Mouse (Mus musculus): ENCODE measurements around the gene Lamtor5. TPM values are rescaled to one million over a fixed set of nuclear protein-coding genes. Genes with fewer than 3 reads are reported as not detected.
A peak's percentile ranks its signal among the peaks of the same experiment; 100 is the strongest.

Gene Lamtor5
- polyA plus RNA-seq, 1 experiment from 2014 or later: 177 TPM

DNA sequence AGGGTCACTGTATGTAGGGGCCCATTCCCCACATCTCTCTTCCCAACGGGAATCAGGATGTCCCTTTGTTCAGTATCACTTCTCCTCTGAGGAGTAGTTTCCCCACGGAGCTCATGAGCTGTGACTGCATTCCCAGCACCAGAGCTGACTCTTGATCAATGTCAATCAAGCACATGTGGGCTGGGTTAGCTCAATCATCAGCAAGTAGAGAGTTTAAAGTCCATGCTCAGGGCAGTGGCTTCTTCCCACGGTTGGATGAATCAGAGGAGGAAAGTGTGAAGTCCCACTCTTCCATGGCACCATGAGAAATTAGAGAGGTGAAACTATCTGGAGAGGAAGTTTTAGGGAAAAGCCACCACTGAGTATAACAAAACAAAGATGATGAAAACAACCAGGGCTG lies 29.6 kb upstream of the Lamtor5 start:
- H3K27me3 ChIP-seq (ENCODE audit: poor library complexity, severe bottlenecking): no peaks in the 10 kb centered on the region; the same call in 1 of the 2 replicates
- 64% methylated on average over 3 of the region's 3 CpGs for WGBS
- H3K4me1 ChIP-seq: peaks cover 10% of the 10 kb centered on the region
- H3K36me3 ChIP-seq (replicated peaks): no peaks in the 10 kb centered on the region
- H3K9me3 ChIP-seq: no peaks in the 10 kb centered on the region
- DNase-seq (ENCODE audit: extremely low spot score, low spot score): no peak
- H3K27ac ChIP-seq: no peak overlapping the region
- H3K4me3 ChIP-seq: no peak overlapping the region

DNA sequence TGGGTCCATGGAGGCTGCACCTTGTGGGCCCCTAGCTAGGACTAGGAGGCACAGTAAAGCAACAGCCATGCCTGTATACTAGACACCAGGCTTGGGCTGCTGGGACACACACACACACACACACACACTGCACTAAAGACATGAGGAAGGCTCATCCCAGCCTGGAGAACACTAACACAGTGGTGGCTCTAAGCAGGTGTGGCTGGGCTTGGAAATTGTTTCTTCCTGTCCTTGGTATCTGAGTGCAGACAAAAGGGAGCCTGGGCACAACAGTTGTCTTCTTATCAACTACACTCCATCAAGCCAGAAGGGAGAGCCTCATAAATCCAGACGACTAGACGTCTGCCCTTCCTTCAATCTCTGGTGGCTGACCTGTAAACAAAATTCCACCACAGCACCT lies 28.3 kb upstream of the Lamtor5 start:
- no peak for DNase-seq (ENCODE audit: extremely low spot score, low spot score)
- H3K27me3 ChIP-seq (ENCODE audit: poor library complexity, severe bottlenecking): no peaks in the 10 kb centered on the region
- peaks cover 10% of the 10 kb centered on the region for H3K4me1 ChIP-seq
- no peak overlapping the region for H3K27ac ChIP-seq
- no peaks in the 10 kb centered on the region for H3K9me3 ChIP-seq
- no peak overlapping the region for H3K4me3 ChIP-seq
- 92% methylated on average over 2 of the region's 2 CpGs for WGBS
- H3K36me3 ChIP-seq (replicated peaks): no peaks in the 10 kb centered on the region

DNA sequence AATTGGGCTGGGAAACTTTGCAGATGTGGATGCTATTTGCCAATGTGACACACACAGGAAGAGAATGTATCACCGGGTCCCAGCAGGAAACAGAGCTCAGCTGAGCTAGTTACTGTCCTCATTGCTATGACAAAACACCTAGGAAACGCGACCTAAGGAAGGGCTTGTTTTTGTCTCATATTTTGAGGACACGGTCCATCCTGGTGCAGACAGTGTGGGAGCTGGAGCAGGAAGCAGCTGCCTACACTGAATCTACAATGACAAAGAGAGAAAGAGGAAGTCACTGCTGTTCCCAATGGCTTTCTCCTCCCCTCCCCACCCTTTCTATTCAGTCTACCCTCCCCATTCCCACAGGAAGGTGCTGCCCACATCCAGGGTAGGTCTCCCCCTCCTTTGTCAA lies 26.6 kb upstream of the Lamtor5 start:
- Histone ChIP-seq H3K27ac (no peak overlapping the region), H3K27me3 (ENCODE audit: poor library complexity, severe bottlenecking) (no peaks in the 10 kb centered on the region), H3K9me3 (no peaks in the 10 kb centered on the region), H3K4me1 (peaks cover 7% of the 10 kb centered on the region), H3K4me3 (no peak overlapping the region), H3K36me3 (replicated peaks) (no peaks in the 10 kb centered on the region)
- DNase-seq (ENCODE audit: extremely low spot score, low spot score): no peak
- WGBS: 83% methylated on average over 4 of the region's 4 CpGs

DNA sequence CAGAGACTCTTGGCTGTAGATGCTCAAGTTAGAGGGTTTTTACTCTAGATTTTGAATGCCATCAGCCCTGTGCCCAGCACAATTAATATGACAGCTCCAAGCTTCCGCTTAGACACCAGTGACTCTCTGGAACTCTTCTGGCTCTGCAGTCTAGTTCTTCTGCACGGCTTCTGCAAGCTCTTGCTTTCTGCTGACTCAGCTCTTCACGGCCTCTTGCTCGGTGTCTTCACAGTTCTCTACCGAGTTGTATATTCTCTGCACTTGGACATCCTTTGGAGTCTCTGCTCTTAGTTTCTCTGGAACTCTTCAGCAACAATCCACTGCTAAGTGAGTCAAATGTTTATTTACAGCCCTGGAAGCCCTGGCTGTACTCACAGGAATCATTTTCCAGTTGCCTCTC lies 24.7 kb upstream of the Lamtor5 start:
- Histone ChIP-seq H3K36me3 (replicated peaks) (no peaks in the 10 kb centered on the region), H3K27me3 (ENCODE audit: poor library complexity, severe bottlenecking) (no peaks in the 10 kb centered on the region), H3K4me1 (no peaks in the 10 kb centered on the region), H3K4me3 (no peak overlapping the region), H3K9me3 (no peaks in the 10 kb centered on the region), H3K27ac (no peak overlapping the region)
- no peak for DNase-seq (ENCODE audit: extremely low spot score, low spot score)
- 89% methylated on average over 5 of the region's 5 CpGs for WGBS

DNA sequence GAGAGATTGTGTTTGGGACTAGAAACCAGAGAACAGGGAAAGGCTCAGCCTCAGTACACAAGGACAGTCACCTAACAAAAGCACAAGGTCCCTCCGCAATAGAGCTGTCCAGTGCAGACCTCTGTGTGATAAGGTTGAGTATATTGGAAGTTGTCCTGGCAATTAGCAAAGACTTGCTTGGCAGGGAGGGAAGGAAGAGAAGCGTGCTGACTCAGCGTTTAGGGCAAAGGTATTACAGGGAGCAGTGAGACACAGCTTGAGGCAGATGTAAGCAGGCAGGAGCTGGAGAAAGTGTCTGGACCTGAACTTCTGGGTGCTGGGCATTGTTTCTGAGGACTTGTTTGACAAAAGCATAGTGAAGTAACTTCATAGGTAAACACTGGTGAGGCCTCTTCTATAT lies 22.7 kb upstream of the Lamtor5 start:
- no peak overlapping the region for H3K27ac ChIP-seq
- DNase-seq (ENCODE audit: extremely low spot score, low spot score): no peak
- 91% methylated on average over 3 of the region's 3 CpGs for WGBS
- no peak overlapping the region for H3K4me3 ChIP-seq
- H3K9me3 ChIP-seq: no peaks in the 10 kb centered on the region
- no peaks in the 10 kb centered on the region for H3K36me3 ChIP-seq (replicated peaks)
- no peaks in the 10 kb centered on the region for H3K27me3 ChIP-seq (ENCODE audit: poor library complexity, severe bottlenecking)
- peaks cover 6% of the 10 kb centered on the region for H3K4me1 ChIP-seq

DNA sequence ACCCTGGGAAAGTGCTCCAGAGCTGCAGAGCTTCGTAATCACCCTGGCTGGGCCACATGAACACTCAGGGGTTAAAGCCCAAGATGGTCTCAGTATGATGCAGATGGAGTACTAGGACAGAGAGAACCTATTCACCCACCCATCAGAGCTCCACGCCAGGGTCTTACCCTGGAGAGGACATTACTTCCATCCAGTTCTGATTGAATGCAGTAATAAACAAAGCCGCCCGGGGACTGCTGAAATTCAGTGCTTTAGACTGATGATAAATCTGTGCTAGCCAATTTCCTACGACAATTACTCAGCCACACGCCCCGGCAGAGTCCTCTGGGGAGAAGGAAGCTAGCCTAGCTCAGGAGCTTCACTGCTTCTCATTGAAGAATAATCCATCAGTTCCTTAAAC lies 21.9 kb upstream of the Lamtor5 start:
- H3K27me3 ChIP-seq (ENCODE audit: poor library complexity, severe bottlenecking): no peaks in the 10 kb centered on the region
- H3K9me3 ChIP-seq: no peaks in the 10 kb centered on the region
- H3K36me3 ChIP-seq (replicated peaks): no peaks in the 10 kb centered on the region
- H3K4me1 ChIP-seq: peaks cover 13% of the 10 kb centered on the region
- no peak overlapping the region for H3K4me3 ChIP-seq
- no peak overlapping the region for H3K27ac ChIP-seq
- 87% methylated on average over 7 of the region's 7 CpGs for WGBS
- DNase-seq (ENCODE audit: extremely low spot score, low spot score): no peak

DNA sequence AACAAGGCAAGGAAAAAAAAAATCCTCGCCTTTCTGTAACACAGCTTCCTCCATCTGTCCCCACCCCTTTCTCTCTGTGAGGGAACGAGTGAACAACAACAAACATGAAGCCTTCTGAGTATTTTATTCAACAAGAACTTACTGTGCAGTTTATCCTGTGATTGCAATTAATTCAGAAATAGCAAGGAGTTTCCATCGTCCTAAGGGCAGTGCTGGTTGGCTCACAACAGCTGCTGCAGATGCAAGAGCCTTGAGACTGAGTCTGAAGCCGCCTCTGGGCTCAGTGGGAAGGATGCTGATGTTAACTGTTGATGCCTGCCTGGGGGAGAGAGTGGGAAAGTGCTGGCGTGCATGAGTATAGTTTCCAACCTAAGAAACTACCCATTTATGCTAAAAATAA lies 20.7 kb upstream of the Lamtor5 start:
- H3K9me3 ChIP-seq: no peaks in the 10 kb centered on the region
- no peak for DNase-seq (ENCODE audit: extremely low spot score, low spot score)
- no peak overlapping the region for H3K27ac ChIP-seq
- WGBS: 73% methylated on average over 5 of the region's 5 CpGs
- no peak overlapping the region for H3K4me3 ChIP-seq
- H3K36me3 ChIP-seq (replicated peaks): no peaks in the 10 kb centered on the region
- H3K4me1 ChIP-seq: peaks cover 18% of the 10 kb centered on the region
- no peaks in the 10 kb centered on the region for H3K27me3 ChIP-seq (ENCODE audit: poor library complexity, severe bottlenecking)

DNA sequence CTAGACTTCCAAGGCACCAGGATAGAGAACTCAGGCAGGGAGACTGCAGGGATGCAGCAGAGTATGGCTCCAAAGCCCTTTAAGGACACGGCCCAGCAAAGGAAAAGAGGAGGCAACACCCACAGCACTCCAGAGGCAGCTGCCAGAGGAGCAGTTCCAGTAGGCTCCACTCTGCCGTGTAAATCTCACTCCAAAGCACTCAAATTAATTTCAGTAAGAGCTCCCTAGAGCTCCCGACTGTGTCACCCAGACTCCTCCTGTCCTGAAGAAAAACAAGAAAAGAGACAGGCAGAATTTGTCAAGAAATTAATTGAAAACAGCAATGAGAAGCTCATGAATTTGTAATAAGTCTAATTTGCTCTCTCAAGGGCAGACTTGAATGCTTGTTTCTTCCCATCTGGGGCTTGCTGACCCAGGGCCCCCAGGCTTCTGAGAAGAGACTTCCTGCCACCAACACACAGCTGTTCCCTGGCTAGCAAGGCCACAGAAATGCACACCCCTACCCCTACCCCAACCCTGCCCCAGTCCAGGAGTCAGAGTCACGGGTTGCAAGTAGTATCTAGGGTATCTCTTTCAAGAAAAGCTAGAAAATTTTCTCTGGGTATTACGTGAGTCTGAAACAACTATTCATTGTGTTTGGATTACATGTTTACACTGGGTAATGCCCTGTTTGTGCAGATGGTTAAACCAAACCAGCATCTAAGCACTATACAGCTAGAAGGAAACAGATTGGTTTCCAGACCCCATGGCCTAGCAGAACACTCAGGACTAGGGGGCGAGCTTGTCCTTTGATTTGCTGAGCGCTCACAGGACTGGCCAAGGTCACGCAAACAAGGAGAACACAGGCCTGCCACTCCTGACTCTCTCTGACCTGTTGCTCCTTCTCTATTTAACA lies 17.5 kb upstream of the Lamtor5 start:
- H3K27ac ChIP-seq: 0 out of 2 replicates have a peak overlapping the region, but pooled peaks have one; percentile 30
- no peak overlapping the region for H3K4me3 ChIP-seq
- no peaks in the 10 kb centered on the region for H3K27me3 ChIP-seq (ENCODE audit: poor library complexity, severe bottlenecking)
- DNase-seq (ENCODE audit: extremely low spot score, low spot score): no peak
- no peaks in the 10 kb centered on the region for H3K36me3 ChIP-seq (replicated peaks)
- no peaks in the 10 kb centered on the region for H3K9me3 ChIP-seq
- H3K4me1 ChIP-seq: peaks cover 18% of the 10 kb centered on the region
- WGBS: 52% methylated on average over 8 of the region's 8 CpGs

DNA sequence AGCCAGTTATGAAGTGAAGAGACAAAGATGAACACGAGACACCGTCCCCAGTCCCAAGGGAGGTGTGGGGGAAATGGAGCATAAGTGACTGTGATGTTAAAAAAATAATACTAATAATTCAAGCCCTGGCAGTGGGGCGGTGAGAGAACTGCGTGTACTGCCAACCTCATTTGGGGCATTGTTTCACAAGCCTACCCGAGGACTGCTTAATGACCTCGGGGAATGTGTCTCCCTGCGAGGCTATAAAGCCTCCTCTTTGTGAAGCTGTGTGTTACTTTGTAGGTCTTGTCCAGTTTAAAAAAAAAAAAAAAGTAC lies 16.9 kb upstream of the Lamtor5 start:
- DNase-seq (ENCODE audit: extremely low spot score, low spot score): no peak
- H3K27ac ChIP-seq: no peak overlapping the region
- H3K27me3 ChIP-seq (ENCODE audit: poor library complexity, severe bottlenecking): no peaks in the 10 kb centered on the region
- H3K4me1 ChIP-seq: peaks cover 18% of the 10 kb centered on the region
- no peak overlapping the region for H3K4me3 ChIP-seq
- H3K9me3 ChIP-seq: no peaks in the 10 kb centered on the region
- no peaks in the 10 kb centered on the region for H3K36me3 ChIP-seq (replicated peaks)
- WGBS: 56% methylated on average over 7 of the region's 7 CpGs

DNA sequence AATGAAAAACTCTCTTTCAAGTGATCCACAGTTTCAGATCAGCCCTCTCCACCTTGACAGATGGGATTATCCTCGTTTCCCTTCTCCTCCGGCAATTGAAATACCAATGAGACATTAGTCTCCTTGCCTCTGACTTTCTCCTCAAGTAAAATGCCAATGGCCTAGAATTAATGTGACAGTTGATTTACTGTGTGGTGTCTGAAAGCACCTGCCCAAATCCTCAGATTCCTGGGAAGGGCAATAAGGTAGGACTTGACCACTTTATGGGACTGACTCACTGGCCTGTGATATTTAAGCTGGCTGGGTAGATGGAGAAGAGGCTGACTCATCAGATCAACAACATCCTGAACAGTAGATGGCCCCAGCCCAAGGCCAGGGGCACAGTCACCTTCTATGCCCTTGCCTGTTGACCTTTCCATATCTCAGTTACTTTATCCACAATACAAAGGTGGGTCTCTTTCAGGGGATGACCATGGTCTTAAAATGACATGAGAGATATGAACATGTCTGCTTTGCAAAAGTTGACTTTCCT lies 11.8 kb upstream of the Lamtor5 start:
- Histone ChIP-seq H3K4me3 (no peak overlapping the region), H3K36me3 (replicated peaks) (no peaks in the 10 kb centered on the region), H3K27ac (no peak overlapping the region), H3K9me3 (no peaks in the 10 kb centered on the region), H3K4me1 (peaks cover 3% of the 10 kb centered on the region; the same call in 1 of the 2 replicates), H3K27me3 (ENCODE audit: poor library complexity, severe bottlenecking) (no peaks in the 10 kb centered on the region)
- 75% methylated on average over 2 of the region's 2 CpGs for WGBS
- DNase-seq (ENCODE audit: extremely low spot score, low spot score): no peak

DNA sequence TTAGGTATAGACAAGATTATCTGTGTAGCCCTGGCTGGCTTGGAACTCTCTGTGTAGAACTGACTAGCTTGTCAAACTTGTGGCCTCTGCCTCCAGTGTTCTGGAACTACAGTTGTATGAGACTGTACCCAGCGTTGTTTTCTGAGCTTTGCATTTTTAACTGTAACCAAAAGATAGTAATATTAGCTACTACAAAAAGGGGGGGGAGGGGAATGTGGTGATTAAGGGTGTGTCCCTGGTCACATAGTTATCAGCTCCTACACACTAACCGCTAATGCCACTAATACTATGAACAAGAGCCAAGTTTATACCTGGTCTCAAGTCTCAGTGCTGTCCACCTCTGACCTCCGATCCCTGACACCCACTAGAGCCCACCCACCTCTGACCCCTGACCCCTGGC lies 6.2 kb upstream of the Lamtor5 start:
- 87% methylated on average over 3 of the region's 3 CpGs for WGBS
- Histone ChIP-seq H3K4me3 (no peak overlapping the region), H3K9me3 (no peaks in the 10 kb centered on the region), H3K27ac (no peak overlapping the region), H3K36me3 (replicated peaks) (no peaks in the 10 kb centered on the region), H3K27me3 (ENCODE audit: poor library complexity, severe bottlenecking) (no peaks in the 10 kb centered on the region), H3K4me1 (no peaks in the 10 kb centered on the region)
- no peak for DNase-seq (ENCODE audit: extremely low spot score, low spot score)

DNA sequence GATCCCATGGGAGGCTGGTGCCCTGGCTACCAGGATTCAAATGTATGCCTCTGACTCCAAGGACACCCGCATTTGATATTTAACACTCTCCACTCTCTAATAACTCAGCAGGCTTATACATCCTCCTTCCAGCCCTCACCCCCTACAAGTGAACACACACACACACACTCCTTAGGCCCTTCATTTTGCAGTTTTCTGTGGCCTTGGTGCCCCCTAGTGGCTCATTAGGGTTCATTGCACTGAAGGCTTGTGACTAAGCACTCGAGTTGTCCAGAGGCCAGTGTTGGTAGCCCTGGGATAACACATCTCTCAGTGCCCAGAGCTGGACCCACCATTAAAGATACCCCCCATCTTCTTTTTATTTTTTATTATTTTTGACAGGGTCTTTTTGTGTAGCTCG lies 4.8 kb upstream of the Lamtor5 start:
- WGBS: 14% methylated on average over 3 of the region's 3 CpGs
- H3K36me3 ChIP-seq (replicated peaks): no peaks in the 10 kb centered on the region
- no peak overlapping the region for H3K4me3 ChIP-seq
- H3K9me3 ChIP-seq: no peaks in the 10 kb centered on the region
- DNase-seq (ENCODE audit: extremely low spot score, low spot score): peak; percentile 67
- H3K27me3 ChIP-seq (ENCODE audit: poor library complexity, severe bottlenecking): no peaks in the 10 kb centered on the region
- peaks cover 6% of the 10 kb centered on the region for H3K4me1 ChIP-seq
- H3K27ac ChIP-seq: no peak overlapping the region

DNA sequence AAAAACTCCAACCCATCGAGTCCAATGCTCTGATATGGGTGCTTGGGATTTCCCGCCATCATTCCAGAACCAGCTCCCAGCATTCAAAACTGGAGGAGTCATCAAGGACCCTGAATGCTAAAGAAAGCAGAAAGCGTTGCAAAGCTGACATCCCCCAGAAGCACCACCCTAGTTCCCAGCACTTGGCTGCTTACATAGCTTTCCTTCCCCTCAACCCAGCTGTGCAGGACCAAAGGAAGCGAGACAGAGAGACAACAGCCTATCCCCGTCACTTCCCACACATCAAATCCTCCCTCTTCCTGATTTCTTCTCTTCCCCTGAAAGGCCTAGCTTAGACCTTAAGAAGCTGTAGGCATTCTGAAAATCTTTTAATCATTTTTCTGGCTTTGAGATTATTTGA lies 3.3 kb upstream of the Lamtor5 start:
- Histone ChIP-seq H3K9me3 (no peaks in the 10 kb centered on the region), H3K36me3 (replicated peaks) (no peaks in the 10 kb centered on the region), H3K4me1 (peaks cover 17% of the 10 kb centered on the region), H3K4me3 (no peak overlapping the region), H3K27ac (no peak overlapping the region), H3K27me3 (ENCODE audit: poor library complexity, severe bottlenecking) (no peaks in the 10 kb centered on the region)
- WGBS: 70% methylated on average over 5 of the region's 5 CpGs
- DNase-seq (ENCODE audit: extremely low spot score, low spot score): no peak
